Mouse (Mus musculus) heart, embryonic 15.5 days (tissue): Measurements from ENCODE around the gene Vav2. TPM values are rescaled to one million over a fixed set of nuclear protein-coding genes. Genes with fewer than 3 reads are reported as not detected.

Experiments
- ATAC-seq: fragments of 200-750 bp; cut with Nextera tagmentation; replicated peaks from 2 replicates; pipeline ENCODE4 v1.8.0; 2017; ENCODE audit warnings: low read depth, moderate TSS enrichment; ENCODE audit not compliant: insufficient number of reproducible peaks, insufficient read depth, low FRiP score
- H3K27ac ChIP-seq: fragments of 300-500 bp; sonication (generic); 2 replicates; pipeline ENCODE4 v1.5.1; 2015; ENCODE audit warnings: mild to moderate bottlenecking, inconsistent platforms
- H3K27me3 ChIP-seq: fragments of 300-500 bp; sonication (generic); 2 replicates; pipeline ENCODE4 v1.6.1; 2015; ENCODE audit warnings: inconsistent platforms
- H3K36me3 ChIP-seq: fragments of 300-500 bp; sonication (generic); 2 replicates; pipeline ENCODE4 v1.6.1; 2015; ENCODE audit warnings: mild to moderate bottlenecking, inconsistent platforms
- H3K4me1 ChIP-seq: fragments of 300-500 bp; sonication (generic); replicated peaks from 2 replicates; pipeline ENCODE4 v1.6.1; 2015; ENCODE audit warnings: inconsistent platforms
- H3K4me2 ChIP-seq: fragments of 300-500 bp; sonication (generic); 2 replicates; pipeline ENCODE4 v1.6.1; 2015; ENCODE audit warnings: inconsistent platforms, mild to moderate bottlenecking, moderate library complexity
- H3K4me3 ChIP-seq: fragments of 300-500 bp; sonication (generic); 2 replicates; pipeline ENCODE4 v1.5.1; 2015; ENCODE audit warnings: mild to moderate bottlenecking, inconsistent platforms
- H3K9ac ChIP-seq: fragments of 300-500 bp; sonication (generic); 2 replicates; pipeline ENCODE4 v1.6.1; 2015; ENCODE audit warnings: mild to moderate bottlenecking, inconsistent platforms
- H3K9me3 ChIP-seq: fragments of 300-500 bp; sonication (generic); replicated peaks from 2 replicates; pipeline ENCODE4 v1.6.1; 2016; ENCODE audit warnings: inconsistent platforms
- WGBS: fragments of 180-500 bp; shearing (Covaris S2); methylation state at CpG from one replicate; pipeline ENCODE4 v1.1.7; 2015; ENCODE audit warnings: mixed read lengths; 5-methylcytosine and 5-hydroxymethylcytosine counted together
- polyA plus RNA-seq: library from polyadenylated mRNA; unstranded; fragments of >200 nt; fragmentation: Nextera tagmentation; extraction: Ambion mirVana; gene quantifications from 2 replicates; pipeline ENCODE4 v1.2.1, GENCODE M21; 2015

Vav2 gene
- polyA plus RNA-seq, 1 experiment from 2014 or later, result 3.1 TPM

DNA sequence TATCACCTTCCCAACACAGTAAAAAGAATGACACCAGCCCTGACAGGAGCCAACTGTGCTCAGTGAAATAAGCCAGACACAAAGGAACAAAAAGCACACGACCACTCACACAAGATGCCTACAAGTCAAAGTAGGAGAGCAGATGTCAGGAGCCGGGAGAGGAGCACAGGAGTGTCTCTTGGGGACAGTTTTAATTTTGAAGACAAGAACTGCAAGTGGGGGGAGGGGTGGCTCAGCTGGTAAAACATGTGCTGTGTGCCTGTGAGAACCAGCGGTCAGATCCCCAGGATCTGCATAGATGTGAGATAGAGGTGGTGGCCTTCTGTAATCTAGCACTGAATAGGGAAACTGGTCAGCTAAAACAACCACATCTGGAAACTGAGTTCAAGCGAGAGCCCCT lies 71.1 kb downstream of the Vav2 start:
- no peak overlapping the region for H3K4me2 ChIP-seq
- H3K27ac ChIP-seq, result no peak overlapping the region
- no peak for ATAC-seq
- H3K36me3 ChIP-seq, result no peaks in the 10 kb centered on the region
- H3K9me3 ChIP-seq, result no peaks in the 10 kb centered on the region
- peaks cover 10% of the 10 kb centered on the region; the same call in 1 of the 2 replicates for H3K4me1 ChIP-seq
- no peak overlapping the region for H3K9ac ChIP-seq
- H3K4me3 ChIP-seq, result no peak overlapping the region
- WGBS, result 37% methylated on average over 4 of the region's 4 CpGs
- no peaks in the 10 kb centered on the region for H3K27me3 ChIP-seq

DNA sequence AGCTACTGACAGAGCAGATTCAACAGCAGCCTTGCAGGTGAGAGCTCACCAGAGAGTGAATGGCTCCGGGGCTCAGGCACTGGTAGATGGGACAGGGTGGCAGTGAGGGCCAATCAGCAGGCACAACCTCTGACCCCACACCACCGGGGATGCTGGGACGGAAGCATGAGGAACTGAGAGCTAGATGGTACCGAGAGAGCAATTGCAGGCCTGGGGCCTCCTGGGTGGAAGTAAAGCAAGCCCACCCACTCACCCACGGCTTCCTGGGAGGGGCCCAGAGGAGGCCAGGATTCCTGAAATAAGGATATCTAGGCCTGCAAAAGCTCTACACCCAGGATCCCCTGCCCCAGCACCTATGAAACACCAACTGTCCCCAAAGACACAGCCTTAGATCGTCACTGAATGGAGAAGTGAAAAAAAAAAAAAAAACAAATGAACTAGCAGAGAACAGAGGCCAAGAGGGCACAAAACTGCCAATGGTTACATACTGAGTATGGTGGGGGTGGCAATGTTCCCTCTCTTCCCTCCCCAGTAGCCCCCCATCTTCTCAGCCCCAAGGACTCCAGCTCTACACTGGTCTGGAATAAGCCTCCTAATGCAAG lies 72.1 kb downstream of the Vav2 start:
- 62% methylated on average over 6 of the region's 6 CpGs for WGBS
- Histone ChIP-seq H3K9ac (no peak overlapping the region), H3K9me3 (no peaks in the 10 kb centered on the region), H3K4me1 (peaks cover 10% of the 10 kb centered on the region; the same call in 1 of the 2 replicates), H3K36me3 (no peaks in the 10 kb centered on the region), H3K4me2 (no peak overlapping the region), H3K27ac (no peak overlapping the region), H3K27me3 (no peaks in the 10 kb centered on the region), H3K4me3 (no peak overlapping the region)
- ATAC-seq, result no peak

DNA sequence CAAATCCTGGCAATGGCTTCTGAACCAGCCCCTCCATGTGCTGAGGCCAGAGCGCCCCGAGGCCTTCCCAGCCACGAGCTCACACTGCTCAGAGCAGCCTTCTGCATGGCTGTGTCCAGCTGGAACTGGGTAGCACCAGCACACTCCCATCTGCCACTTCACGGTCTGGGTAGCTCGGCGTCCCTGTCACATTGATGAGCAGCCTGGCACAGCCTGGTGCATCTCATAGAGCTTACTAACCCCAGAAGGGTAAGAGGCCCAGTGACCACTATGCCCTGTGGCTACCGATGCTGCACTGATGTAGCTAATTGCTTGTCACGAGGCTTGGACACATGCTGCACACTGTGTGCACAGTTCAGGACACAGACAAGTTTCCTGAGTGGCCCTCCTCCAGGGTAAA lies 74.1 kb downstream of the Vav2 start:
- WGBS, result 89% methylated on average over 8 of the region's 8 CpGs
- peaks cover 10% of the 10 kb centered on the region; the same call in 1 of the 2 replicates for H3K4me1 ChIP-seq
- no peaks in the 10 kb centered on the region for H3K9me3 ChIP-seq
- H3K36me3 ChIP-seq, result no peaks in the 10 kb centered on the region
- H3K27me3 ChIP-seq, result no peaks in the 10 kb centered on the region
- no peak overlapping the region for H3K27ac ChIP-seq
- ATAC-seq, result no peak
- H3K9ac ChIP-seq, result no peak overlapping the region
- no peak overlapping the region for H3K4me3 ChIP-seq
- no peak overlapping the region for H3K4me2 ChIP-seq

DNA sequence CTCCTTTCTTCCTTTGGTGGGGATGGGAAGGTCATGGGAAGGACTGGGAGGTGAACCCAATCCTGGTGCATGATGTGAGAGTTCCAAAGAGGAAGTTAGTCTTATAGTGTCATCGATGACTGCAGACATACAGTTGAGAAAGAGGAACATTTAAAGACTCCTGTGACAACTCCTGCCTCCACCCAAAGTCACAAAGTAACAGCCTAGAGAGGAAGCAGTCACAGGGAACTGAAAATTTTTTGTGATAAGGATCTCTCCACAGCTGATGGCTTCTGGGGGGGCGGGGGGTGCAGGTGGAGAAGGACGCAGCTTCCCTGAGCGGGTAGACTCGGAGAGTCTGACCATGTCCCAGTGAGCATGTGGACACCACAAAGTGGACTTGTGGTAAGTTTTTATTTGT lies 76.5 kb downstream of the Vav2 start:
- Histone ChIP-seq H3K4me3 (no peak overlapping the region), H3K4me2 (no peak overlapping the region), H3K27me3 (no peaks in the 10 kb centered on the region), H3K9me3 (no peaks in the 10 kb centered on the region), H3K36me3 (no peaks in the 10 kb centered on the region), H3K9ac (no peak overlapping the region), H3K27ac (no peak overlapping the region), H3K4me1 (0 out of 2 replicates have a peak, but pooled peaks cover 4% of the 10 kb centered on the region)
- ATAC-seq, result no peak
- WGBS, result 89% methylated on average over 5 of the region's 5 CpGs

DNA sequence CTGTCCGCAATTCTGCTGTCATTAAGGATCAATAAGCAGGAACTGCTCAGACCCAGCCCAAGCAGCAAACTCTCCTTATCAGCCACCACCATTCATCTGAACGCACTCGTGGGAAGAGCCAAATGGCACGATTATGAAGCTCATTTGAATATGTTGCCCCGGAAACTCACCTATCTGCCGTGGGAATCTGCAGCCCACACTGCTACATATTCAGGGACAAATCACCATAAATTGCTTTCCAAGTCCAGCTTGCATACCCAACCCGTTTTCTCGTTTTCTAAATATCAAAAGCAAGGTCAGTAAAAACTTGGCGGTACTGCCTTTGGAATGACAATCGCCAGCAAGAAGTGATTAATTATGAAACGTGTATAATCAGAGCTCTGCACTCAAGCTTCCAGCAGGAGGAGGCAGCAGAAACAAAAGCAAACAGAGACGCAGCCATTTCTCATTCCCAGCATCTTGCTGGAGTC lies 82.8 kb downstream of the Vav2 start:
- ATAC-seq, result no peak
- Histone ChIP-seq H3K27me3 (no peaks in the 10 kb centered on the region), H3K27ac (no peak overlapping the region), H3K4me2 (no peak overlapping the region), H3K4me3 (no peak overlapping the region), H3K36me3 (no peaks in the 10 kb centered on the region), H3K9me3 (no peaks in the 10 kb centered on the region), H3K4me1 (peaks cover 9% of the 10 kb centered on the region; the same call in 1 of the 2 replicates), H3K9ac (no peak overlapping the region)
- WGBS, result 54% methylated on average over 12 of the region's 12 CpGs

DNA sequence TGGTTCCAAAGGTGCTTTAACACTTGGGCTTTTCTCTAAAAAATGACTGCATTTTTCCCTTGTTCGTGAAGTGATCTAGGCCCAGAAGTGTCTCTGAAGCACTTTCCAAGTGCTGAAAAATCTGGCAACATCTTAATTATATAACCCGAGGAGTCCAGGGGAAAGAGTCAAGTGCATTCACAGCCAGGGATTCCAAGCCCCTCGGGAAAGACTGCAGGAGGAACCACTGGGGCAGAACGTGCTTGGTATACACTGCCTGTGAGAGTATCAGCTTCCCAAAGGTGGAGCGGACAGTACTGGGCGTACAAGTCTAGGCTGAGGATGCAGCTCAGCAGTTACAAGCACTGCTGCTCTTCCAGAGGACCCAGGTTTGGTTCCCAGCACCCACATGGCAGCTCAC lies 86.2 kb downstream of the Vav2 start:
- WGBS, result 80% methylated on average over 6 of the region's 6 CpGs
- no peak overlapping the region for H3K9ac ChIP-seq
- H3K4me3 ChIP-seq, result no peak overlapping the region
- H3K9me3 ChIP-seq, result no peaks in the 10 kb centered on the region
- no peaks in the 10 kb centered on the region for H3K27me3 ChIP-seq
- peaks cover 19% of the 10 kb centered on the region; the same call in 1 of the 2 replicates for H3K4me1 ChIP-seq
- H3K4me2 ChIP-seq, result no peak overlapping the region
- H3K27ac ChIP-seq, result no peak overlapping the region
- no peak for ATAC-seq
- no peaks in the 10 kb centered on the region for H3K36me3 ChIP-seq

DNA sequence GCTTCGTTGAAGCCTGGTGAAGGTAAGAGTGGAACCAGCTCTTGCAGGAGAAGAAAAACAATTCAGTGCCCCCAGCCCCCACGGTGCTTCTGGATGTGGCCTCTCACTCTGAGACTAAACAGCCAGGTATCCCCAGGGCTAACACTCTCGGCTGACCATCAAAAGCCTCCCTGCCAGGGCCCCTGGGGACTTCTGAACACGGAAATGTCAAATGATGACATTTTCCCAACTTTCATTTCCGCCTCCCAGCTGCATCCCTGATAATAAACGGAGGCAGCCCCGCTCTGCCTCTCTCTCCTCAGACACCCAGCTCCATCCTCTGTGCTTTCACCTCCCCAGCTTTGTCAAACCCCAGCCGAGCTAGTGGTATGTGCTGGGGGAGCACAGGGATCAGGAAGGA lies 87.8 kb downstream of the Vav2 start:
- H3K9me3 ChIP-seq, result no peaks in the 10 kb centered on the region
- no peak overlapping the region for H3K9ac ChIP-seq
- H3K4me2 ChIP-seq, result no peak overlapping the region
- 40% methylated on average over 8 of the region's 8 CpGs for WGBS
- no peak for ATAC-seq
- no peaks in the 10 kb centered on the region for H3K36me3 ChIP-seq
- H3K4me3 ChIP-seq, result no peak overlapping the region
- no peaks in the 10 kb centered on the region for H3K27me3 ChIP-seq
- H3K27ac ChIP-seq, result no peak overlapping the region
- H3K4me1 ChIP-seq, result peaks cover 31% of the 10 kb centered on the region

DNA sequence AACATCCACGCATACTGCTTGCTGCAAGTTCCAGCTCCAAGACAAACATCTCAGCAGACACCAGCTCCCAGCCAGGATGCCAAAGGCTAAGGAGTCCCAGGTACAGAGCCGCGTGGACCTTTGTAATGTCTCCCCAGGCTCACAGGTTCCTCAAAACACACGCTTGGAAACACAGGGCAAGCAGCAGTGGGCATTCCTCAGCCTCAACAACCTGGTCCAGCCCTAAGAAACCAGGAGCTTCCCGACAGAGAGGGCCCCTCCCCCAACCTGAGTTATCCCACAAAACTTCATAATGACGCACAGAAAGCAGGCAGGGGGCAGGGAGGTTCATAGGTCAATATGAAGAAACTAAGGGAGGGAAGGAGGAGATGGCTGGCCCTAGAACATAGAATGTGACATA lies 89.6 kb downstream of the Vav2 start:
- H3K4me1 ChIP-seq, result peaks cover 27% of the 10 kb centered on the region
- no peaks in the 10 kb centered on the region for H3K36me3 ChIP-seq
- WGBS, result 68% methylated on average over 6 of the region's 6 CpGs
- H3K27ac ChIP-seq, result no peak overlapping the region
- ATAC-seq, result no peak
- H3K4me2 ChIP-seq, result no peak overlapping the region
- no peaks in the 10 kb centered on the region for H3K9me3 ChIP-seq
- no peak overlapping the region for H3K9ac ChIP-seq
- H3K4me3 ChIP-seq, result no peak overlapping the region
- H3K27me3 ChIP-seq, result no peaks in the 10 kb centered on the region

DNA sequence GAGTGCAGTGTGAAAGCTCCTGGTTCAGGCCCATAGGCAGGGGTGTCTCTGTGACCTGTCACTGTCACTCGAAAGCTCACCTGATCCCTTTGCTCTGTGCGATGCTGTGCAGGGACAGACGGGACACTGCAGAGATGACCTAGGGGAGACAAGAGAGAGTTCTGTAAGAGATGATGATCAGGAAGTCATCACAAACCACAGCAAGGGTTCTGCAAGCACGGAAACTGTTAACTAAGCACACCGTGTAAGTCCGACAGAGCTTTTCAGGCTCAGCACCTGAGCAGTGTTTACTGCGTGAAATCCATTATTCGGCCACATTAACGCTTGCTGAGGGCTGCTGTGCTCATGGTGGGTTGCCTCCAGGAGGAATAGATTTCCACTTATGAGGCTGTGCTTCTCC lies 90.2 kb downstream of the Vav2 start:
- H3K36me3 ChIP-seq, result no peaks in the 10 kb centered on the region
- WGBS, result 77% methylated on average over 9 of the region's 9 CpGs
- no peak overlapping the region for H3K4me2 ChIP-seq
- H3K4me3 ChIP-seq, result no peak overlapping the region
- no peaks in the 10 kb centered on the region for H3K9me3 ChIP-seq
- H3K4me1 ChIP-seq, result peaks cover 27% of the 10 kb centered on the region
- H3K27ac ChIP-seq, result no peak overlapping the region
- H3K9ac ChIP-seq, result no peak overlapping the region
- no peaks in the 10 kb centered on the region for H3K27me3 ChIP-seq
- ATAC-seq, result no peak

DNA sequence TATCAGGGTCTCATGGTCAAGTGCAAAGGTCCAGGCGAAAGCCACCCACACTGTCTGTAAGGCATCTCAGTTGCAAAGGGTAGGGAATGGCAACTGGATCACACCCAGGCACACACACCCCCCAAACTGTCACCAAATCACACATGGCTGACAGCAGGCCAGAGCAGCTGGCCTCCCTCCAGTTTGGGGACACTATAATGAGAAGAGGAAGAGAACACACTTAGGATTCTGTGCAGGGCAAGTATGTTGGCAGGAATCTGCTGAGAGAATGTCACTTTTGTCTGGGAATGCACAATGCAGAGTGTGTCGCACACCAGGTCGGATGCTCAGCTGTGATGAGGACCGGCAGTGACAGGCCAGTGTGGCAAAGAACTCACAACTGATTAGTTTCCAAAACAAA lies 92.0 kb downstream of the Vav2 start:
- H3K27me3 ChIP-seq, result no peaks in the 10 kb centered on the region

DNA sequence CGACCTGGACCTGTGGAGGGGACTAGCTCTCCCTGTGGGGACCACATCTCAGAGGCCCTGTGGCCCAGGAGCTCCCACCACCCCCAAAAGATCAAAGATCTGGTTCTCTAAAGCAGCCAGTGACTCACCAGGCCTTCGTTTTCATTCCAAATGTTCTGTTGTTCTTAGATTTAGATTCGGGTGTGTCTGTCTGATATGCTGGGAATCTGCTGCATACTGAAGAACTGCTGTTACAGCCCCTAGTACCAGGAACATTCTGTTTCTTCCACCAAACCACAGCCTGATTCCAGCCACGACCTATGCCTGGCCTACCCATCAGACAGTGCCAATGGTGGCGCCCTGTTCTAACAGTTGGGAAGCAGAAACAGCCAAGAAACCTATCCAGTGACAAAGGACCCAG lies 95.3 kb downstream of the Vav2 start:
- Histone ChIP-seq H3K27me3 (no peaks in the 10 kb centered on the region), H3K4me3 (no peak overlapping the region), H3K4me2 (no peak overlapping the region), H3K4me1 (peaks cover 42% of the 10 kb centered on the region), H3K9ac (no peak overlapping the region), H3K27ac (no peak overlapping the region), H3K9me3 (no peaks in the 10 kb centered on the region), H3K36me3 (no peaks in the 10 kb centered on the region)
- ATAC-seq, result no peak
- WGBS, result 59% methylated on average over 5 of the region's 5 CpGs

More for the DNA sequence above, 92.0 kb downstream of the Vav2 start:
- ATAC-seq, result no peak; the same call in 1 of the 2 replicates
- no peaks in the 10 kb centered on the region for H3K9me3 ChIP-seq
- WGBS, result 45% methylated on average over 4 of the region's 4 CpGs
- no peak overlapping the region for H3K9ac ChIP-seq
- H3K4me2 ChIP-seq, result no peak overlapping the region
- H3K27ac ChIP-seq, result no peak overlapping the region
- no peaks in the 10 kb centered on the region for H3K36me3 ChIP-seq
- H3K4me3 ChIP-seq, result no peak overlapping the region
- H3K4me1 ChIP-seq, result peaks cover 27% of the 10 kb centered on the region

DNA sequence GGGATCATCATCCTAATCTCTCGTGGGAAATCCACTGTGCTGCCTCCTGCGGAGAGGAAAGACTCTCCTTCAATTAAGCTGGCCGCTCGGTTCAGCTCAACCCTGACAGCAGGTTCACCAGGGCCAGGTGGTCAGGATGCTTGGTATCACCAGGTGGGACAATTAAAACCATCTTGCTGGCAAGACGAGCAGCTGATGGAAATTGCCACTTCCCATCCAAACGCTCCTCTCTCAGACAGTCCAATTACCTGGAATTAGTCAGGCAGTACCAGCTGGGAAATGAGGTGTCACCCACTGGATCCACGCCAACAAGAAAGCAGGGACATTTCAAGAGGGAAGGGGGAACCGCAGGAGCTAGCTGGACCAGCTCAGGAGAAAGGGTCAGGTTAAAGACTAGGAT lies 96.4 kb downstream of the Vav2 start:
- Histone ChIP-seq H3K27ac (no peak overlapping the region), H3K27me3 (no peaks in the 10 kb centered on the region), H3K4me2 (no peak overlapping the region), H3K9ac (no peak overlapping the region), H3K36me3 (no peaks in the 10 kb centered on the region), H3K9me3 (no peaks in the 10 kb centered on the region), H3K4me1 (peaks cover 48% of the 10 kb centered on the region), H3K4me3 (no peak overlapping the region)
- no peak for ATAC-seq
- 75% methylated on average over 8 of the region's 8 CpGs for WGBS
